Mouse (Mus musculus) limb, embryonic 13.5 days (tissue): Measurements from ENCODE around the gene Prss16. TPM values are rescaled to one million over a fixed set of nuclear protein-coding genes. Genes with fewer than 3 reads are reported as not detected.

Experiments
- ATAC-seq: fragments of 200-750 bp; cut with Nextera tagmentation; 2 replicates; pipeline ENCODE4 v1.8.0; 2017; ENCODE audit warnings: low read depth, moderate number of reproducible peaks, moderate TSS enrichment; ENCODE audit not compliant: low FRiP score
- H3K27ac ChIP-seq: fragments of 300-500 bp; sonication (generic); 2 replicates; pipeline ENCODE4 v1.5.1; 2015; ENCODE audit warnings: inconsistent platforms, mild to moderate bottlenecking, moderate library complexity
- H3K27me3 ChIP-seq: fragments of 300-500 bp; sonication (generic); 2 replicates; pipeline ENCODE4 v1.6.1; 2015; ENCODE audit warnings: mild to moderate bottlenecking, inconsistent platforms
- H3K36me3 ChIP-seq: fragments of 300-500 bp; sonication (generic); 2 replicates; pipeline ENCODE4 v1.6.1; 2015; ENCODE audit warnings: inconsistent platforms, mild to moderate bottlenecking, moderate library complexity
- H3K4me1 ChIP-seq: fragments of 300-500 bp; sonication (generic); 2 replicates; pipeline ENCODE4 v1.6.1; 2015; ENCODE audit warnings: inconsistent platforms
- H3K4me2 ChIP-seq: fragments of 300-500 bp; sonication (generic); replicated peaks from 2 replicates; pipeline ENCODE4 v1.6.1; 2015; ENCODE audit warnings: inconsistent platforms, mild to moderate bottlenecking, moderate library complexity
- H3K4me3 ChIP-seq: fragments of 300-500 bp; sonication (generic); 2 replicates; pipeline ENCODE4 v1.5.1; 2015; ENCODE audit warnings: moderate library complexity, mild to moderate bottlenecking, inconsistent platforms
- H3K9ac ChIP-seq: fragments of 300-500 bp; sonication (generic); 2 replicates; pipeline ENCODE4 v1.6.1; 2015; ENCODE audit warnings: mild to moderate bottlenecking, inconsistent platforms
- H3K9me3 ChIP-seq: fragments of 300-500 bp; sonication (generic); 2 replicates; pipeline ENCODE4 v1.6.1; 2016; ENCODE audit warnings: inconsistent platforms
- WGBS: fragments of 180-500 bp; shearing (Covaris S2); methylation state at CpG from one replicate; pipeline ENCODE4 v1.1.7; 2015; 5-methylcytosine and 5-hydroxymethylcytosine counted together
- polyA plus RNA-seq: library from polyadenylated mRNA; unstranded; fragments of >200 nt; fragmentation: Nextera tagmentation; extraction: Ambion mirVana; gene quantifications from 2 replicates; pipeline ENCODE4 v1.2.1, GENCODE M21; 2015

Gene Prss16
- polyA plus RNA-seq, 1 experiment from 2014 or later: 0.98 TPM

DNA sequence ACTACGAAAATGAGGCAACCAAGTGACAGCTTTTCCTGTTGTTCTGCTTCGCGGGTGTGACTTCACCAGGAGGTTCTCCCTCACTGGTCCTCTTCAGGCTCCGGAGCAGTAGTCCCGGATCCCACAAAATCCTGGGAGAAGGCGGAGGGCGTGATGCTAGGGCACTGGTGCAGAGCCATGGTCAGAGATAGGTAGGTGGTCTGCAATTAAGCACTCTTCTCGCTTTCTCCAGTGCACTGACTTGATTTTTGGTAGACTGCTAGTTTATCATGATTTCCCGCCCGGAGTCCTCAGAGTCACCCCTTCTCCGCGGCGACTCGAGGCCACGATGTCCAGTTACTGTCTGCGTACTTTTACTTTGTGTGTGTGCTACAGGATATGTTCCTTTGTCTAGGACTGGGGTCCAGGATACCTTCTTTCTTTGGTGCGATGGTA, 4.9 kb upstream of the Prss16 start:
- no peaks in the 10 kb centered on the region for H3K9me3 ChIP-seq
- no peak overlapping the region for H3K9ac ChIP-seq
- peak overlapping the region; percentile 17 for H3K4me3 ChIP-seq
- peaks cover 88% of the 10 kb centered on the region for H3K27me3 ChIP-seq
- H3K27ac ChIP-seq: no peak overlapping the region
- H3K36me3 ChIP-seq: no peaks in the 10 kb centered on the region
- no peak for ATAC-seq
- 14% methylated on average over 17 of the region's 17 CpGs for WGBS
- peaks cover 6% of the 10 kb centered on the region; the same call in 1 of the 2 replicates for H3K4me1 ChIP-seq
- H3K4me2 ChIP-seq: peak overlapping the region; percentile 47

DNA sequence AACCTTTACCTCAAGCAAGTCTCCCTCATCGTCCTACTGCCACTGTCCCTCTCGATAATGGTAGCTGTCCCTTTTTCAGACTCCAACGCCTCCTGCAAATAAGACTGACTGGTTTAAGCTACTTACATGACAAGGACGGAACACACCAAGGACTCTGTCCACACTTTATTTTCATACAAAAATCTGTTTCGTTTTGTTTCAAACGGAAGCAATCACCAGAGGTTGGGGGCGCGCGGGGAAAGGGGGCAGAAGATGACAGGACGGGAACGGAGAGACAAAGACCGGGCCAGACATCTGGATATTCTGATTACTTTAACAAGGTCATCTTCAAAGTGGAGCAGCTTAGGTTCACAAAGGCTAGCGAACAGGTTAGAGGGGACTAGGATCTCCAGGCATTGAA, 4.2 kb upstream of the Prss16 start:
- Histone ChIP-seq H3K4me1 (peaks cover 6% of the 10 kb centered on the region; the same call in 1 of the 2 replicates), H3K9ac (no peak overlapping the region), H3K27ac (no peak overlapping the region), H3K27me3 (peaks cover 88% of the 10 kb centered on the region), H3K4me2 (peak overlapping the region; percentile 47; the same call in 1 of the 2 replicates), H3K4me3 (no peak overlapping the region), H3K36me3 (no peaks in the 10 kb centered on the region), H3K9me3 (no peaks in the 10 kb centered on the region)
- 15% methylated on average over 13 of the region's 13 CpGs for WGBS
- no peak for ATAC-seq

DNA sequence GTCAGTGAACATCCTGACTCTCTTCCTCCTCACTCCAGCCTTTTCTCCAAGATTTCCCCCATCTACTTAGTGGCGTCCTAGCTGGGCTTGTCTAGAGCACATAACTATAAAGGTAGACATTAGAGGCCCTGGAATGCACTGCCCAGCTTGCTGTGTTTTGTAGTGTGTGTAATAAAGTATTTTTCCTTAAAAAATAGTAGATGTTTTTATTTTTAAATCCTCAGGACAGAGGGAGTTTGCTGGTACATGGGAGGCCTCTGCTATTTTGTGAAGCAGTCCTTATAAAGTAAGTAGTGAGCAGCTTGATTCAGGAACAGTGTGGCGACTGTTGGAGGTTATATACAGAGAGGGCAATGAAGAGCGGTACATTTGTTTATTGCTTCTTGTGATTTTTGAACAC, 835 bp downstream of the Prss16 start:
- Histone ChIP-seq H3K9ac (no peak overlapping the region), H3K27ac (no peak overlapping the region), H3K27me3 (peaks cover 93% of the 10 kb centered on the region), H3K4me2 (no peak overlapping the region), H3K36me3 (no peaks in the 10 kb centered on the region), H3K9me3 (no peaks in the 10 kb centered on the region), H3K4me1 (peaks cover 11% of the 10 kb centered on the region), H3K4me3 (no peak overlapping the region)
- WGBS: 71% methylated on average over 3 of the region's 3 CpGs
- no peak for ATAC-seq

DNA sequence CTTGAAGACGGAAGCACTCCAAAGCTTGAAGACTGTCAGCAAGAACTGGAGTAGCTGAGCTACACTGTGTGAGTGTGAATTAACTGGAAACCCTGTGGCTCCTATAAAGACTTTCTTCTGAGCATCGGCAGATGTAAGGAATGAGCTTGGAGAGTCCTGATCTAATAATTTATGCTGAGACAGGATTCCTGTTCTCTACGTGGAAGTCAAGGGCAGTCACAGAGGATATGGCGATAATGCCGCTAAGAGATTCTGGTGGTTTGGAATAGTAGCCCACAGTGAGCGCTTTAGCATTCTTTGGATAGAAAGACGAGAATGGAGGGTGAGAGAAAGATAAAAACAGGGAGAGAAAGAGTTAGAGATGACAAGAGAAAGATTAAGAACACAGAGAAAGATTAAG, 1.7 kb downstream of the Prss16 start:
- no peak overlapping the region for H3K9ac ChIP-seq
- ATAC-seq: no peak
- no peaks in the 10 kb centered on the region for H3K9me3 ChIP-seq
- peaks cover 95% of the 10 kb centered on the region for H3K27me3 ChIP-seq
- H3K27ac ChIP-seq: no peak overlapping the region
- no peak overlapping the region for H3K4me2 ChIP-seq
- H3K4me3 ChIP-seq: no peak overlapping the region
- no peaks in the 10 kb centered on the region for H3K36me3 ChIP-seq
- 56% methylated on average over 7 of the region's 7 CpGs for WGBS
- peaks cover 11% of the 10 kb centered on the region for H3K4me1 ChIP-seq

DNA sequence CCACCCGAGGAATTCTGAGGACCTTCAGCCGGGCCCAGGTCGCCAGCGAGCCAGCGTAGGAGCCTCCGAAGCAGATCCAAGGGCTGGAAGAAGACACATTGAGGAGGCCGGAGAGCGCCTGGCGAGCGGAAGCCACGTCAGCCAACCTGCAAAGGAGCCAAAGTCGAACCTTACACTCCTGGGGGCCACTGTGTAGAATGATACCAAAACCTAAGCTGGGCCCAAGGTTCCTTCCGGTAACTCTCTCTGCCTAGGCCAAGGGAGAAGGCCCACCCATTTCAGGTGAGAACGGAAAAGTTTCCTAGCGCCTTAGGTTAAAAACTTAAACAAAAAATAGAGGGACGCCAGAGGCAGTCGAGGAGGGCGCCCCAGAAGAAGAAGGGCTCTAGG, 2.4 kb downstream of the Prss16 start:
- 3% methylated on average over 18 of the region's 18 CpGs for WGBS
- ATAC-seq: no peak
- peak overlapping the region; percentile 54 for H3K4me3 ChIP-seq
- no peaks in the 10 kb centered on the region for H3K9me3 ChIP-seq
- H3K4me1 ChIP-seq: peaks cover 11% of the 10 kb centered on the region
- H3K36me3 ChIP-seq: no peaks in the 10 kb centered on the region
- H3K27ac ChIP-seq: no peak overlapping the region
- H3K9ac ChIP-seq: peak overlapping the region; percentile 27; the same call in 1 of the 2 replicates
- H3K4me2 ChIP-seq: peak overlapping the region; percentile 95
- peaks cover 95% of the 10 kb centered on the region for H3K27me3 ChIP-seq

DNA sequence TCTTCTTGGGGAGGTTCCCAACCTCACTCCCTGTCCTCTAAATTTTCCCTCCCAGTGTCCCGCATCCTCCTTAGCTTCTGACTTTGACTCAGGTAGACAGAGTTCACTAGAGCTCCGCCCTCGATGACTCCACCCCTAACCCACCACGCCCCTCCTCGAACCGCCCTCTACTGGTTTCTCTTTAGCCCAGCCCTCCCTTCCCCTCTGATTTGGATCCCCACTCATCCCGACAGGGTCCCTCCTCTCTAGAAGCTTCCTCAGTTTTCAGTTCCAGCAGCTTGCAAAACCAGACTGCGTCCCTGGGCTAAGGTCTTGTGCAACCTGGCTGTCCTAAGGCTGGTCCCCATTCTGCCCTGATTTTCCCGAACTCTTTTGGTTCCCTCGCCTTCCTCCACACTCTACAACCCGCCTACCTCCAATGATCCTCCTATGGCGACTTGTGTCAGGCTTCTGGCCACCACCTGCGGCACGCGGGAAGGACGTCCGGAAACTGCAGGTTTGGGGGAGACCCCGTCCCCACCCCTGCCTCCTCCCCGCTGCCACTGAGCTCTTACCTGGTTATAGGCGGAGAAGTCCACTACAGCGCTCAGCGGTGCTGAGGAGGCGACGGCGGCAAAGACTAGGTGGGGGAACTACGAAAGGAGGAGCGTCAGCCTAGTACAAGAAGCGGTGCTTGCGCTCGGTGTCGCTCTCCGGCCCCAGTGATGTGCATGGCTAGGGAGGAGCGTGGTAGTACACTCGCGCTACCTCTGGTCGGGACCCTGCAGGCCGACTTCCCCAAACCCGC, 3.0 kb downstream of the Prss16 start:
- Histone ChIP-seq H3K27me3 (peaks cover 98% of the 10 kb centered on the region), H3K4me2 (peak overlapping the region; percentile 95), H3K27ac (no peak overlapping the region), H3K4me1 (peaks cover 11% of the 10 kb centered on the region), H3K4me3 (peak overlapping the region; percentile 54), H3K9ac (peak overlapping the region; percentile 62), H3K9me3 (no peaks in the 10 kb centered on the region), H3K36me3 (no peaks in the 10 kb centered on the region)
- under 1% methylated on average over 38 of the region's 38 CpGs for WGBS
- peak; percentile 88 for ATAC-seq

DNA sequence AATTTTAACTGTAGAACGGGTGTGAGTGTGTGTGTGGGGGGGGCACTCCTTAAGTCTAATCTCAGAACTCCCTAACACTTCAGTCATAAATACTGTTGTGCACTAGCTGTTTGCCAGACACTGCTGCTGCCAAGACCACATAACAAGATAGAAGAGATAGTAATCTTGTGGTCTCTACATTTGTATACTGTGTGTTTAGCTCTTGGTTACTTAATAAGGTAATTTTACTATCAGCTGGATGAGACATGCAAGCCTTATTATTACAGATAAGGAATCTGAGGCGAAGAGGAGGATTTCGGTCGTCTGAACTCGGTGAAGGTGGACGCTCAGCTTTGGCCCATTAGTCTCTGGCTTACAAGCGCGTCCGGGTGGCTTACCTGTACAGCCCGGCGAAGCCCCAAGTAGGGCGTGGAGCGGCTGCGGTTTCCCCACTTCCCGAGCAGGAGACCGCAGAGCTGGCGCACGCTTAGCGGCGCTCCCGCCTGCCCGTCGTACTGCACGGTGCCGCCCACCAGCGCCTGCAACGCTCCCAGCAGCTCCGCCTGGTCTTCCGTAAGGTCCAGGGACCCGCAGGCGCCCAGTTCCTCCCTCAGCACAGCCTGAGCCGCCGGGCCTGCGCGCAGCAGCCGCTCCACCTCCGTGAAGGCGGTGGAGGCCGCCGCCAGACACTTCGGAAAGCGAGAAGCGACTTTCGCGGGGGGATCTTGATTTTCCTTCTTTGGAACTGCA, 3.8 kb downstream of the Prss16 start:
- peaks cover 100% of the 10 kb centered on the region for H3K27me3 ChIP-seq
- WGBS: under 1% methylated on average over 45 of the region's 45 CpGs
- no peaks in the 10 kb centered on the region for H3K36me3 ChIP-seq
- peak overlapping the region; percentile 54 for H3K4me3 ChIP-seq
- no peaks in the 10 kb centered on the region for H3K9me3 ChIP-seq
- H3K4me1 ChIP-seq: peaks cover 11% of the 10 kb centered on the region
- peak; percentile 84 for ATAC-seq
- H3K27ac ChIP-seq: no peak overlapping the region
- peak overlapping the region; percentile 62 for H3K9ac ChIP-seq
- H3K4me2 ChIP-seq: peak overlapping the region; percentile 95

DNA sequence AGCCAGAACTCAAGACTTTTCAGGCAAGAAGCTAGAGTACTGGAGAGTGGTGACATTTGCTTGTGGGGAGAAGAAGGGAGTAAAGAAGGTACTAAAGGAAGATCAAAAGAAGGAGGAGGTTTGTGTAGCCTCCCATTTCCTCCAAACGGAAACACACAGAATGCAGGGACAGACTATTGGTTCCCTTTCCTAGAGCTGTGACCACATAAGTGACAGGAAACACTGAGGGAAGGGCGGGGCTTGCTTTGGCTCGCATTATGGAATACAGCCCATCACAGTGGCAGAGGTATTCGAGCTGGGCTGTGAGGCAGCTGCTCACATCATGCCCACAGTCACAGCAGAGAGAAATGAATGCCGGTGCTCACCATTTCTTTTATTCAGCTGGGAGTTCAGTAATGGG, 7.7 kb downstream of the Prss16 start:
- peaks cover 10% of the 10 kb centered on the region for H3K4me1 ChIP-seq
- H3K4me2 ChIP-seq: no peak overlapping the region
- no peak overlapping the region for H3K9ac ChIP-seq
- 19% methylated on average over 5 of the region's 5 CpGs for WGBS
- no peak overlapping the region for H3K4me3 ChIP-seq
- no peaks in the 10 kb centered on the region for H3K36me3 ChIP-seq
- H3K27me3 ChIP-seq: peaks cover 100% of the 10 kb centered on the region
- ATAC-seq: no peak
- no peak overlapping the region for H3K27ac ChIP-seq
- no peaks in the 10 kb centered on the region for H3K9me3 ChIP-seq

DNA sequence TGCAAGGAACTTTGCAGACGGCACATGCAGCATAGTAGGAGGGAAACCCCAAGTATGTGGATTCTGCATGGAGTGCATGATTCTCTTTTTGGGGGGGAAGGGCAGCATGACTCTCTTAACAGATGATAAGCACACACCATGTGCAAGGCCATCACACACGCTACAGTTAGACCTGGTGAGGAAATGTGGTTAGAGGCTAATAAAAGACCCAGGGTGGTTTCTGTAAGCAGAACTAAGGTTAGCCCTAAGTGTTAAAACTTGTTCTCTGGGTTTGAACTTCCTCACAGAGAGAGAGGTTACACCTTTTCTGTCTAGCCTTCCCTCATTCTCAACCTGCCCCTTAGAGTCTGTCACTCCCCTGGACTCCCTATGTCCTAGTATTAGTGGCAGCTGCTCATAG, 8.2 kb downstream of the Prss16 start:
- WGBS: 53% methylated on average over 2 of the region's 2 CpGs
- H3K4me2 ChIP-seq: no peak overlapping the region

DNA sequence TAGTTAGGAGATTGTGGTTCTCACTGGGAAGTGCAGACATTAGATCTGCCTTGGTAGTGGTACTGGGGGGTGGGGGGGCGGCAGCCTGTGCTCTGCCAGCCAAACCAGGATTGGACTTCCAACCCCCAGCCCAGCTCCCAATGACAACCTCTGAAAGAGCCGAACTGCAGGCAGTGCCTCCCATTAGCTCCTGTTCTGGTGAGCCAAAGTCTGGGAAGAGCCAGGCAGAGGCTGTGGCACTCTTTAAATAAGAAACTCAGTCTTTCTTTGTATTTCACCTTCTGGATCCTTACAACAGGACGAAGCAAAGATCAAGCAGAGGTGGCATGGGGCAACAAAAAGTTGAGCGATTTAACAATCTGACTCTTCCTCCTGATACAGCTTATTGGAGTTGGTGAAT, 10.4 kb downstream of the Prss16 start:
- no peak overlapping the region for H3K27ac ChIP-seq
- peaks cover 97% of the 10 kb centered on the region for H3K27me3 ChIP-seq
- WGBS: 35% methylated on average over 4 of the region's 4 CpGs
- H3K4me2 ChIP-seq: no peak overlapping the region
- no peaks in the 10 kb centered on the region for H3K9me3 ChIP-seq
- ATAC-seq: no peak
- no peak overlapping the region for H3K4me3 ChIP-seq
- H3K4me1 ChIP-seq: peaks cover 8% of the 10 kb centered on the region
- no peak overlapping the region for H3K9ac ChIP-seq
- no peaks in the 10 kb centered on the region for H3K36me3 ChIP-seq

More for the DNA sequence above, 8.2 kb downstream of the Prss16 start:
- no peaks in the 10 kb centered on the region for H3K36me3 ChIP-seq
- H3K4me1 ChIP-seq: peaks cover 7% of the 10 kb centered on the region
- no peak overlapping the region for H3K4me3 ChIP-seq
- no peaks in the 10 kb centered on the region for H3K9me3 ChIP-seq
- H3K9ac ChIP-seq: no peak overlapping the region
- peaks cover 100% of the 10 kb centered on the region for H3K27me3 ChIP-seq
- ATAC-seq: no peak
- H3K27ac ChIP-seq: no peak overlapping the region

DNA sequence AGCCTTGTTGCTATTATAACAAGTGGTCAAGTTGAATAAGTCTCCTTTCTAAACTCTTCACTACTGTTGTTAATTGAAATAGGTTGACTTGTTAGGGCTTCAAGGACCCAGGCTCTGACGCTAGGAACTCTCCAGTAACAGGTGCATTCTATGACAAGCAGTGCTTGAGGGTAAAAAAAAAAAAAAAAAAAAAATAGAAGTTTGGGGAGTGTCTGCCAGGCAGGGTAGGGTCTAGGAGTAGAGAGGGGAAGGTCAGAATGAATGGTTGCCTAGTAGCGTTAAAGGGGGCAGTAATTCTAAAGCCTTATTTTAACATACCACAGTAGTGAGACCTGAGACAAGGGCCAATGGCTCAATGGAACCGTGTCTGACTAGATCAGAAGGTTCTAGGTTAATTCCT, 11.1 kb downstream of the Prss16 start:
- no peak for ATAC-seq
- Histone ChIP-seq H3K27me3 (peaks cover 94% of the 10 kb centered on the region), H3K4me3 (no peak overlapping the region)

DNA sequence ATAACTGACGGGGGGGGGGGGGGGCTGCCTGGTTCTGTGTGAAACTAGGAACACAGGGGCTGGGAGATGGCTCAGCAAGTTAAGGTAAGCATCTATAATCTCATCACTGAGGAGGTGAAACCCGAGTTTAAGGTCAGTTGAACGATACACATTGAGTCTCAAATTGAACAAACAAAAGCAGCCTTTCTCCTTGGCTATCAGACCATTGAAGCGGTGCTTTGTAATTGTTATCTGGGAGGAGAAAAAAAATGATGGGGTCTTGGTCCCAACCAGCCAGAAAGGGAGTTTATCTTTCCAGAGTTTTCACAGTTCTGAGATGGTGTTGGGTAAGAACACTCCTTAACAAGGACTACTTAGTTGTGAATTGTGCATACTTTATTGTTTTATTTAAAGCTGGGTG, 11.7 kb downstream of the Prss16 start:
- Histone ChIP-seq H3K4me3 (no peak overlapping the region), H3K36me3 (no peaks in the 10 kb centered on the region), H3K9ac (no peak overlapping the region), H3K27me3 (peaks cover 91% of the 10 kb centered on the region), H3K4me1 (peaks cover 8% of the 10 kb centered on the region), H3K27ac (no peak overlapping the region), H3K4me2 (no peak overlapping the region), H3K9me3 (no peaks in the 10 kb centered on the region)
- ATAC-seq: no peak
- 9% methylated on average over 4 of the region's 4 CpGs for WGBS

More for the DNA sequence above, 11.1 kb downstream of the Prss16 start:
- Histone ChIP-seq H3K4me2 (no peak overlapping the region), H3K4me1 (peaks cover 8% of the 10 kb centered on the region), H3K27ac (no peak overlapping the region), H3K9me3 (no peaks in the 10 kb centered on the region), H3K9ac (no peak overlapping the region), H3K36me3 (no peaks in the 10 kb centered on the region)
- 17% methylated on average over 3 of the region's 3 CpGs for WGBS
